Mouse (Mus musculus) heart, embryonic 15.5 days (tissue): ENCODE results near the gene Marveld2. TPM values are rescaled to one million over a fixed set of nuclear protein-coding genes. Genes with fewer than 3 reads are reported as not detected.

Source experiments
- ATAC-seq: fragments of 200-750 bp; cut with Nextera tagmentation; replicated peaks from 2 replicates; pipeline ENCODE4 v1.8.0; 2017; ENCODE audit warnings: low read depth, moderate TSS enrichment; ENCODE audit not compliant: insufficient number of reproducible peaks, insufficient read depth, low FRiP score
- H3K27ac ChIP-seq: fragments of 300-500 bp; sonication (generic); 2 replicates; pipeline ENCODE4 v1.5.1; 2015; ENCODE audit warnings: mild to moderate bottlenecking, inconsistent platforms
- H3K27me3 ChIP-seq: fragments of 300-500 bp; sonication (generic); 2 replicates; pipeline ENCODE4 v1.6.1; 2015; ENCODE audit warnings: inconsistent platforms
- H3K36me3 ChIP-seq: fragments of 300-500 bp; sonication (generic); 2 replicates; pipeline ENCODE4 v1.6.1; 2015; ENCODE audit warnings: mild to moderate bottlenecking, inconsistent platforms
- H3K4me1 ChIP-seq: fragments of 300-500 bp; sonication (generic); replicated peaks from 2 replicates; pipeline ENCODE4 v1.6.1; 2015; ENCODE audit warnings: inconsistent platforms
- H3K4me2 ChIP-seq: fragments of 300-500 bp; sonication (generic); 2 replicates; pipeline ENCODE4 v1.6.1; 2015; ENCODE audit warnings: inconsistent platforms, mild to moderate bottlenecking, moderate library complexity
- H3K4me3 ChIP-seq: fragments of 300-500 bp; sonication (generic); 2 replicates; pipeline ENCODE4 v1.5.1; 2015; ENCODE audit warnings: mild to moderate bottlenecking, inconsistent platforms
- H3K9ac ChIP-seq: fragments of 300-500 bp; sonication (generic); 2 replicates; pipeline ENCODE4 v1.6.1; 2015; ENCODE audit warnings: mild to moderate bottlenecking, inconsistent platforms
- H3K9me3 ChIP-seq: fragments of 300-500 bp; sonication (generic); replicated peaks from 2 replicates; pipeline ENCODE4 v1.6.1; 2016; ENCODE audit warnings: inconsistent platforms
- WGBS: fragments of 180-500 bp; shearing (Covaris S2); methylation state at CpG from one replicate; pipeline ENCODE4 v1.1.7; 2015; ENCODE audit warnings: mixed read lengths; 5-methylcytosine and 5-hydroxymethylcytosine counted together
- polyA plus RNA-seq: library from polyadenylated mRNA; unstranded; fragments of >200 nt; fragmentation: Nextera tagmentation; extraction: Ambion mirVana; gene quantifications from 2 replicates; pipeline ENCODE4 v1.2.1, GENCODE M21; 2015

Marveld2 gene
- polyA plus RNA-seq, 1 experiment from 2014 or later, result 1.6 TPM

GRCm38 (mm10) chr13:100617583-100617982, 812 bp upstream of the Marveld2 start:
- Histone ChIP-seq H3K9ac (no peak overlapping the region), H3K4me3 (no peak overlapping the region), H3K36me3 (peaks cover 35% of the 10 kb centered on the region), H3K27me3 (no peaks in the 10 kb centered on the region), H3K4me1 (peaks cover 3% of the 10 kb centered on the region), H3K27ac (no peak overlapping the region), H3K9me3 (no peaks in the 10 kb centered on the region), H3K4me2 (no peak overlapping the region)
- WGBS, result 82% methylated on average over 13 of the region's 13 CpGs
- no peak for ATAC-seq

GRCm38 (mm10) chr13:100612903-100613302, 3.9 kb downstream of the Marveld2 start:
- no peak for ATAC-seq
- 0 out of 2 replicates have a peak, but pooled peaks cover under 1% of the 10 kb centered on the region for H3K9me3 ChIP-seq
- H3K27me3 ChIP-seq, result no peaks in the 10 kb centered on the region
- H3K4me1 ChIP-seq, result peaks cover 3% of the 10 kb centered on the region
- WGBS, result 56% methylated on average over 2 of the region's 2 CpGs
- H3K4me3 ChIP-seq, result no peak overlapping the region
- H3K27ac ChIP-seq, result no peak overlapping the region
- H3K36me3 ChIP-seq, result peaks cover 12% of the 10 kb centered on the region; the same call in 1 of the 2 replicates
- H3K4me2 ChIP-seq, result no peak overlapping the region
- H3K9ac ChIP-seq, result no peak overlapping the region

- Histone ChIP-seq H3K4me3 (no peak overlapping the region), H3K36me3 (peaks cover 5% of the 10 kb centered on the region; the same call in 1 of the 2 replicates), H3K27ac (no peak overlapping the region), H3K9ac (no peak overlapping the region), H3K27me3 (no peaks in the 10 kb centered on the region), H3K4me1 (peaks cover 3% of the 10 kb centered on the region), H3K9me3 (0 out of 2 replicates have a peak, but pooled peaks cover 3% of the 10 kb centered on the region), H3K4me2 (no peak overlapping the region)
- ATAC-seq, result no peak
- WGBS, result 92% methylated on average over 10 of the region's 10 CpGs
Measured at GRCm38 (mm10) chr13:100612251-100612650, 4.5 kb downstream of the Marveld2 start.

GRCm38 (mm10) chr13:100611266-100611665, 5.5 kb downstream of the Marveld2 start:
- Histone ChIP-seq H3K36me3 (0 out of 2 replicates have a peak, but pooled peaks cover 5% of the 10 kb centered on the region), H3K4me1 (0 out of 2 replicates have a peak, but pooled peaks cover 3% of the 10 kb centered on the region)
- WGBS, result 74% methylated on average over 13 of the region's 13 CpGs

GRCm38 (mm10) chr13:100607756-100608155, 9.0 kb downstream of the Marveld2 start:
- H3K4me1 ChIP-seq, result 0 out of 2 replicates have a peak, but pooled peaks cover 3% of the 10 kb centered on the region
- no peak overlapping the region for H3K4me2 ChIP-seq
- H3K36me3 ChIP-seq, result 0 out of 2 replicates have a peak, but pooled peaks cover 5% of the 10 kb centered on the region
- 0 out of 2 replicates have a peak, but pooled peaks cover 3% of the 10 kb centered on the region for H3K9me3 ChIP-seq
- no peak for ATAC-seq
- 88% methylated on average over 8 of the region's 8 CpGs for WGBS
- H3K9ac ChIP-seq, result no peak overlapping the region
- H3K27me3 ChIP-seq, result no peaks in the 10 kb centered on the region
- H3K4me3 ChIP-seq, result no peak overlapping the region
- H3K27ac ChIP-seq, result no peak overlapping the region

More at GRCm38 (mm10) chr13:100611266-100611665, 5.5 kb downstream of the Marveld2 start:
- Histone ChIP-seq H3K27ac (no peak overlapping the region), H3K9ac (no peak overlapping the region), H3K27me3 (no peaks in the 10 kb centered on the region), H3K4me3 (no peak overlapping the region), H3K9me3 (0 out of 2 replicates have a peak, but pooled peaks cover 3% of the 10 kb centered on the region), H3K4me2 (no peak overlapping the region)
- no peak for ATAC-seq

- H3K36me3 ChIP-seq, result no peaks in the 10 kb centered on the region
- H3K27me3 ChIP-seq, result no peaks in the 10 kb centered on the region
- 0 out of 2 replicates have a peak, but pooled peaks cover 5% of the 10 kb centered on the region for H3K4me1 ChIP-seq
- H3K9me3 ChIP-seq, result 0 out of 2 replicates have a peak, but pooled peaks cover 3% of the 10 kb centered on the region
- H3K4me2 ChIP-seq, result no peak overlapping the region
- no peak overlapping the region for H3K4me3 ChIP-seq
- H3K9ac ChIP-seq, result no peak overlapping the region
- no peak for ATAC-seq
- H3K27ac ChIP-seq, result no peak overlapping the region
- 61% methylated on average over 1 of the region's 1 CpGs for WGBS
Measured at GRCm38 (mm10) chr13:100605845-100606244, 10.9 kb downstream of the Marveld2 start.

GRCm38 (mm10) chr13:100603738-100604095, 13.1 kb downstream of the Marveld2 start:
- H3K36me3 ChIP-seq, result no peaks in the 10 kb centered on the region
- H3K9me3 ChIP-seq, result 0 out of 2 replicates have a peak, but pooled peaks cover 3% of the 10 kb centered on the region
- H3K27ac ChIP-seq, result no peak overlapping the region
- WGBS, result 85% methylated on average over 11 of the region's 11 CpGs
- H3K4me3 ChIP-seq, result no peak overlapping the region
- H3K4me2 ChIP-seq, result no peak overlapping the region
- no peaks in the 10 kb centered on the region for H3K27me3 ChIP-seq
- no peak for ATAC-seq
- H3K4me1 ChIP-seq, result 0 out of 2 replicates have a peak, but pooled peaks cover 5% of the 10 kb centered on the region
- H3K9ac ChIP-seq, result no peak overlapping the region

GRCm38 (mm10) chr13:100603031-100603737, 13.6 kb downstream of the Marveld2 start:
- Histone ChIP-seq H3K4me1 (0 out of 2 replicates have a peak, but pooled peaks cover 5% of the 10 kb centered on the region), H3K4me2 (no peak overlapping the region), H3K4me3 (no peak overlapping the region), H3K27me3 (no peaks in the 10 kb centered on the region), H3K9ac (no peak overlapping the region), H3K9me3 (0 out of 2 replicates have a peak, but pooled peaks cover 3% of the 10 kb centered on the region), H3K36me3 (no peaks in the 10 kb centered on the region), H3K27ac (no peak overlapping the region)
- WGBS, result 84% methylated on average over 10 of the region's 10 CpGs
- ATAC-seq, result no peak

GRCm38 (mm10) chr13:100602239-100602902, 14.4 kb downstream of the Marveld2 start:
- Histone ChIP-seq H3K4me1 (0 out of 2 replicates have a peak, but pooled peaks cover 5% of the 10 kb centered on the region), H3K4me2 (no peak overlapping the region), H3K9ac (no peak overlapping the region), H3K9me3 (no peaks in the 10 kb centered on the region), H3K27me3 (no peaks in the 10 kb centered on the region), H3K36me3 (no peaks in the 10 kb centered on the region), H3K27ac (no peak overlapping the region), H3K4me3 (no peak overlapping the region)
- ATAC-seq, result no peak
- 72% methylated on average over 5 of the region's 5 CpGs for WGBS

- Histone ChIP-seq H3K27me3 (no peaks in the 10 kb centered on the region), H3K9ac (no peak overlapping the region), H3K36me3 (no peaks in the 10 kb centered on the region), H3K4me3 (peak overlapping the region; percentile 21), H3K4me2 (peak overlapping the region; percentile 38), H3K9me3 (no peaks in the 10 kb centered on the region), H3K4me1 (0 out of 2 replicates have a peak, but pooled peaks cover 2% of the 10 kb centered on the region), H3K27ac (peak overlapping the region; percentile 44; the same call in 1 of the 2 replicates)
- no peak for ATAC-seq
- WGBS, result 40% methylated on average over 8 of the region's 8 CpGs
Measured at GRCm38 (mm10) chr13:100601034-100601433, 15.7 kb downstream of the Marveld2 start.

- WGBS, result 56% methylated on average over 12 of the region's 12 CpGs
- peak overlapping the region; percentile 38 for H3K4me2 ChIP-seq
- no peak for ATAC-seq
- H3K36me3 ChIP-seq, result no peaks in the 10 kb centered on the region
- no peaks in the 10 kb centered on the region for H3K9me3 ChIP-seq
- 0 out of 2 replicates have a peak, but pooled peaks cover 2% of the 10 kb centered on the region for H3K4me1 ChIP-seq
- peak overlapping the region; percentile 44 for H3K27ac ChIP-seq
- H3K9ac ChIP-seq, result no peak overlapping the region
- H3K4me3 ChIP-seq, result peak overlapping the region; percentile 21; the same call in 1 of the 2 replicates
- no peaks in the 10 kb centered on the region for H3K27me3 ChIP-seq
Measured at GRCm38 (mm10) chr13:100600317-100600716, 16.5 kb downstream of the Marveld2 start.
